Mouse (Mus musculus) testis, postnatal 10 days (tissue): ENCODE measurements around the gene Osbpl10.
A peak's percentile ranks its signal among the peaks of the same experiment; 100 is the strongest.

Experiments used
- DNase-seq: peaks from one replicate; pipeline ENCODE4 v3.0.0; 2021; ENCODE audit warnings: low spot score

Osbpl10 gene

DNA sequence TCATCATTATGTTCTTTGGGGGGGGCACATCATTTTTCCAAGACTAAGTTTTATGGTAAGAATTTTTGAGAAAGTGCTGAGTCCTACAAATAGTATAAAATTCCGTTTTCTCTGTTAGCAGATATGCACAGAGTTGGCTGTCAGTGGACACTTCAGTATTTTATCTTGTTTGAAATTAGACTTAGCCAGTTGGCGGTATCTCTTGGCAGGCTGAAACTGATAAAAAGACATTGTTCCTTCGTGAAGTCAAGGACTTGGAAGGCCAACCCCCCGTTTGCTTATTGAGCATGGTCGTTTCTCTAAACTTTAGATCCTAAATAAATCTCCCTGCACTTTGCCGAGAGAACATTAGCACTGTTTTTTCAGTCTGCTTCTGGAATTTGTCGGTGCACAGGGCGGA, 185.3 kb downstream of the Osbpl10 start:
- DNase-seq: no peak

DNA sequence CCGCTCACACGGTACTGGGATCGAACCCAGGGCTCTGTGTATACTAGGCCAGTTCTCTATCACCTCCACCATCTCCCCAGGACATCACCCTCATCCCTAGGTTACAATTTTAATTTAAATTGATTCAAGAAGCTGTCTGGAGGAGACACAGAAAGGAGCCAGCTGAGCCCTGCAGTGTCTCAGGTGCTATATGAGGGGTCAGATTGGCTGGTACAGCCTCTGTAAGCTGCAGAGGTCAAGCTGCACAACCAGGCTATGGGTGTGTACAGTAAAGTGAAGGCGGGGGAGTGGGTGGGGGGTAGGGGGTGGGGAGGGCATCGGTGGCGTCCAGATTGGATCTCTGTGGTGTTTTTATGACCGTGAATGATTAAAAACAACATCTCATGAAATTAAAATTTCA, 186.0 kb downstream of the Osbpl10 start:
- DNase-seq: no peak

DNA sequence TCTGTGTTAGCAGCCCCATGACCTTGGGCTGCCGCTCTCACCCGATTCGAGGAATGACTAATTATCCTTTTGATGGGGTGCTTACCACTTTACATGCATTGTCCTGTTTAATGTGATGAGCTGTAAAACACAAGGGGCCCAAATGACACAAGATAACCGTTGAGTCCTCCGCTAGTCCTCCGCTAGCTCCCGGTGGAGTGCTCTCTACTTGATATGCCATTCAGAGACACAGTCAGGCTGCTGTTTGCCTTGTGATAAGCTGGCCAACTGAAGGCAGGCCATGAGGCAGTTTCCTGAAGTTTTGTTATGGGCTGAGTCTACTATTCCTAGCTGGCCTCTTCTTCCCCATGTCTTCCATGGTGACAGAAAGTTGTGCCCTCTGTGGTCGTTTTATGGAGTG, 187.6 kb downstream of the Osbpl10 start:
- DNase-seq: no peak

DNA sequence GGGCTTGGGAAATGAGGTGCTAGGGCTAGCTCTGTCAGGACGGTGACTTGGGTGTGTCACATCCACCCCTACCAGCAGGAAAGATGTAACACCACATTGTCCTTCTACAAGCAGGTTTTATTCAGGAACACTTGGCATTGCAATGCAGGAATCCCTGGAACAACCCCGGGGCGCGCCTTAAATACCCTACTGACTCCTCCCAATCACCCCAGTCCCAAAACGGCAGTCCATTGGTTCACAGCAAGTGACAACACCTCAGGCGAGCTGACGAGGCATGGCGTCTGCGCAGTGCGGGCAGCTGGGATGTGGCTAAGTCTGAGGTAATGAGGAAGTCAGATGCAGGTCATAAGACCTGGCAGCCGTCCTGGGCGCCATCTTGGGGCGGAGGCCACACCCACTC, 191.2 kb downstream of the Osbpl10 start:
- no peak for DNase-seq

DNA sequence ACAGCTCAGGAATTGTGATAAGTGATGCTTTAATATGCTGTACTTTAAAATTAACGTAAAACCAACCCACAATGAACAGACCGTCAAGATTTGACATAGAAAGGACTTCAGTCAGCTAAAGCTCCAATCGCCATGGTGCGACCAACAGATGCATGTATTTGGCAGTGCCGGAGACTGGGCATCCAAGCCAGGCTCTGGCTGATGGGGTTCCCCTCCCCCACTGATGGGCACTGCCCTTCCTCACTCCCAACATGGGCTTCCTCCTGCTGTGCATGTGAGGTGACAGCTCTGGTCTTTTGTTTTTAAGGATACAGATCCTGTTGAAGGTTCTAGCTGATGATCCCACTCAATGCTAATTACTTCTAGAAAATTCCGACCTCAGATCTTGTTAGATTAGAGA, 193.7 kb downstream of the Osbpl10 start:
- DNase-seq: no peak

DNA sequence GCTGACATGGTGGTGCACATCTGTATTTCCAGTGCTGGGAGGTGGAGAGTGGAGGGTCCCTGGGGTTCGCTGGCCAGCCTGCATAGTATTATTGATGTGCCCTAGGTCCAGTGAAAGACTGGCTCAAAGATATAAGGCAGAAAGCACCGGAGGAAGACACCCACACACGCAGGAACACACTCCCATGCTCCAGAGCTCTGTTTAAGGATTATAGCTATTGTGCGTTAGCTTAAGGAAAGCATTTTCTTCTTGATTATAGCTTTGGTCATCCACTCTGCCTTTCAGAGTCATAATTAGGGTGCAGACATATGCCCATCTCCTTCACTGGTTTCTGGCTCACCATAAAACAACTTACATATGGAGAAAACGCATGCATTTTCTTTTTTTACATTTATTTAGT, 200.8 kb downstream of the Osbpl10 start:
- no peak for DNase-seq

DNA sequence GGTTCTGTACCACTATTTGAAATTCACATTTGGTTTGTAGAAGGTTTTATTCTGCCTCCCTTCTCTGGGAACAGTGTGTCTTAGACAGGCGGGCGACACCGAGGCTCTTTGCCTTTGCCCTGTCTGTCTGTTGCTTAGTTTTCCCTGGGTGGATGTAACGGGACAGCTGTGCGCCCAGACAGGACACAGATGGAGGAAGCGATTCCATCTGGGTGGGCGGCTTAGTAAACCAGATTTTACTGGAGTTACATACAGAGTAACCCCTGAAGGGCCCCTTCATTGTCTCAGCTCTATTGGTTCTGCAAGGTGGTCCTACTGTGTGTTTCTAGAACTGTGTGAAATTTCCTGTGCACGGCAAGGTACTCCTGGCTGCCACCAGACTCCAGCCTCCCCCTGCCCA, 201.6 kb downstream of the Osbpl10 start:
- DNase-seq: no peak

DNA sequence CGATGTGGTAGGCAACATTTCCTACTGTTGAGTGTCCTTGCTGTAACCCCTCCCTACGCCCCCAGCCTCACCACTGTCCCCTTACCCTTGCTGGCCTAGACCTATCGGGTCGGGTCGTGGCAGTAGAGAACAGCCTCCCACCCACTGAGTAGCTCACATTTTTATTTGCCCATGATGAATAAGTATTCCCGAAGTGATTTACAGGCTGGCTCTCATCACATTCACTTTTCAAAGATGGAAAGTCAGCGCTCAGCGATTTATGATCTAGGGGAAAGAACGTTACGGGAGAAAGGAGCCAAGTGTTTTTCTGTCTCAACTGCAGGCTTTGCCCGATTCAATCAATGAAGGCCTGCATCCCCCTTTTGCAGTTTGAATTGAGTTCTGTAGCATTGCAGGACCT, 208.0 kb downstream of the Osbpl10 start:
- no peak for DNase-seq

DNA sequence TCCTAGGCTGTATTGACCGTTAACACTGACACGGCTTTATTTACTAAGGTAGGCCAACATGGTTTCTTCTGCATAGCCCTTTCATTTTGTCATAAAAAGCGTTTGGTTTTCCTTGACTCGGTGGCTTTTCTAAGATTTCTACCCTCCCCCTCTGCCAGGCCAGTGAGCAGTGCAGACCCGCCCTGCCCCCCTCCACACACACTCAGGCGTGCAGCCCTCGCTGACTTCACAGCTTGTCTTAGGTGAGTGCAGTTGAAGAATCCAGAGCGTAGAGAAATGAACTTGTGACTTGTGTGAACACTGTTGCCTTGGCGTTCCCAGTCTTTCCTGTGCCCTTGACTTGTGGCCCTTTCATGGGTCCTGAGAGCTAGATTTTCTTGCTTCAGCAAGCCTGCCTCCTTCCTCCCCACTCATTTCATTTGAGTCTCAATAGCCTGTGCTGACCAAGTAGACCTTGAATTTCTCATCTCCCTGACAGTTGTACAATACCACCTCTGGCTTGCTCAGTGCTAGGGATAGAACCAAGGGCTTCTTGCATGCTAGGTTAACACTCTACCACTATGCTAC, 212.1 kb downstream of the Osbpl10 start:
- DNase-seq: no peak

DNA sequence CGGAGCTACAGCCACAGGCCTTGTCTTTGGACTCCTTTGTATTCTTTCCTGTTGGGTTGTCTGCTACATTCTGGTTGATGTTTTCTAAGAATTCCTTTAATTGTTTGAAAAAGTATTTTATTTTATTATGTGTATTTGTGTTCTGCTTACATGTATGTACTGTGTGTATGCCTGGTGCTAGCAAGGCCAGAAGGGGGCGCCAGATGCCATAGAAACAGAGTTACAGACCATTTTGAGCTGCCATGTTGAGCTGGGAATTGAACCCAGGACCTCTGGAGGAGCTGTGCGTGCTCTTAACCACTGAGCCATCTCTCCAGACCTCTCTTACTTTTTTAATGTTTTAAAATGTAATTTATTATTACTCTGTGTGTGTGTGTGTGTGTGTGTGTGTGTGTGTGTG, 214.5 kb downstream of the Osbpl10 start:
- no peak for DNase-seq

DNA sequence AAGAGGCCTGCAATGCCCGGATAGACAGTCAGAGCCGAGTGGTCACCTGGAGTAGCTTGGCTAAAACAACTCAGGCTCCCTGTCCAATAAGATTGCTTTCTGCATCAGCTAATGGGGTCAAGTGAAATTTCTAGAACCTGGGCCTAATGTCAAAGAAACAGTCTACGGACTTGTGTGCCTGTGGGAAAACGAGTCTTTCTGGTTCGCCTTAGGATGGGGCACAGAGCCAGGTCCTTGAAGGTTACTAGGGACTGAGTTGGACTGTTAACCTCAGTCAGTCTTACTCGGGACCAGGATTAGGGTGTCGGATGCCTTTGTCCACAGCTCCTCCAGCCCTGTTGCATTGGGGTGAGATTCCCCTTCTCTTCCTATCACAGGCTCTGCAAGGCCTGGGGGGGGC, 218.7 kb downstream of the Osbpl10 start:
- DNase-seq: no peak

DNA sequence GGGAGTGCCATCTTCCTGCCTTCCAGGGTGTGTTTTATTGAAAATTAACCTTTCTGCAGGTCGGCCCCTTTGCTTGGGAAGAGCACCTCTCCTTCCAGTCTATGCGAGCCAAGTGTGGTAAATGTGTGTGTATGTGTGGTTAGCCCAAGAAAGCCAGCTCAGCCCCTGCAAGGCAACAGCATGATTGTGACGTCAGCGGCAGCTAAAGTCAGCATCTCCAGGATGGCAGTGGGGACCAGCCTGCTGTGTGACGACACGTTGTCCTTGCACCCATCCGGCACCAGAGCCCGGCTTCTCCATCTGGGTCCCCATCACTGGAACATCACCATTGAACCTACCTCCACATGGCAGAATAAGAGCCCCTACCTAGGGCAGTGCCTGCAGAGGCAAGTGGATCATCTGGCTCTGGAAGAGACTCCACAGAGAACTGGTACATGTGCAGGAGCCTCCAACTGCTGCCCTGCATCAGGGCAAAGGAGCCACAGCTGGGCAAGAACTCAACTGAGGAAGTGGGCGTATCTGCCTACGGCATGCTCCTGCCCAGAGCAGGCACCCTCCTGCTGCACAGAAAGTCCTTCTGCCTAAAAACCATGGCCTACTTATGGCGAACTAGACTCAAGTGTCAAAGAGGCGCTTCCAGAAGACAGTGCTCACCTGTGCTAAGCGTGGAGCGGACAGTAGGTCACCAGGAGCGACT, 221.9 kb downstream of the Osbpl10 start:
- no peak for DNase-seq

DNA sequence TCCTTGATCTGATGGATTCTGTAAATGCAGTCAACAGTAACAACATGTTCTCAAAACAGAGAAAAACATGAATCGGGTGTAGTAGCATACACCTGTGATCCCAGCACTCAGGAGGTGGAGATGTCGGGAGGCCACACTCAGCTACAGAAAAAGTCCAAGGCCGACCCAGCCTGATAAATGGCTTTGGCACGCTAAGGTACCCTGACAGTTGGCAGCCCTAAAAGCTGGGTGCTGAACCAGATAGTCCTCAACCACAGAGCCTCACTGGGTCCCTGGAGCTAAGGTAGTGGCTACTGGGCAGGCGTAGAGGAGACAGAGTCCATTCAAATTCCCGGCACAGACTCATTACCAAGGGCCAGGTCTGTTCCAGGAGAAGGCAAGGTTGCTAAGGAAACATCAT, 222.9 kb downstream of the Osbpl10 start:
- no peak for DNase-seq

DNA sequence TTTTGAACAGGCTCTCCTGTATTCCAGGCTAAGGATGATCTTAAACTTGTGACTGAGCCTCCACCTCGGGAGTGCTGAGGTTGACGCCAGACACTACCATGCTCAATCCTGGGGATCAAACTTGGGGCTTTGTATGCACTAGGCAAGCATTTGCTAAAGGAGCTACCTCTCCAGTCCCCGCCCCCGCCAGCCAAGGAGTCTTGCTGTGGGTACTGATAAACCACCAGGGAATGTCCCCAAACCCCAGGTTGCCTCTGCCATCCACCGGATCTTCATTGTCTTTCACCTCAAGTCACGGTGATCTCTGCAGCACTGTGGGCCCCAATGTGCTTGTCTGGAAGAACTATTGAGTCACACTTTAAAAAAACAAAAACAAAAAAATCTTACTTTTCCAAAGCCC, 224.8 kb downstream of the Osbpl10 start:
- DNase-seq: no peak

DNA sequence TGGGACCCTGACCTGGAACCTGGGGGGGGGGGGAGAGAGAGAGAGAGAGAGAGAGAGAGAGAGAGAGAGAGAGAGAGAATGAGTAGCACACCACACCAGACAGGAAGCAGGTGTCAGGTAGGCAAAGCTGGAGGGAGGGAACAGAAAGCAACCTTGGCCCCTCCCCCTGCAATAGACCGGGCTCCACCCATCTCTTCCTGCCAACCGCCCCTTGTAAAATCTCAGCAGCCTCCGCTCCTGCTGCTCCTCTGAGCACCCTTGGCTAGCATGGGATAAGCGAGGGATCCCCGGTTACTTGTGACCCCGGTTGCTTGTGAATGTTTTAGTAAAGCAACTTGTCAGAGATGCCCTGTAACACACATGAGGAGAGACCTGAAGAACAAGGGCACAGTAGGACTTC, 227.1 kb downstream of the Osbpl10 start:
- no peak for DNase-seq

DNA sequence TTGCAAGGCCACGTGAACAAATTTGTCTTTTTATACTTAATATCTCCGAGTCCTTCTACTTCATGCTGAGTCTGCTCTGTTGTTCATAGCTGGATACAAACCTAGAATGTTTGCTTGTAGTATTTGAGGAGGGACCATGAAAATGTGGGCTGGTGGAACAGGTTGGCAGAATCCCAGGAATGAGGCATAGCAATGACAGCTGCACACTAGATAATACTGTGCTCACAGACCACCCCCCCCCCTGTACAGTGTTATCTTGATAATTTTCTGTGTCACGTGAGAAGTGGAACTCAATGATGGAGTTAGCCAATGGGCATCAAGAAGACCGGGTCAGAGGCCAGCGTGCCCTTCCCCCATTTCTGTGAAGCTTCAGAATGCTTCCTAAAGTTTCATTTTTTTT, 227.8 kb downstream of the Osbpl10 start:
- no peak for DNase-seq

DNA sequence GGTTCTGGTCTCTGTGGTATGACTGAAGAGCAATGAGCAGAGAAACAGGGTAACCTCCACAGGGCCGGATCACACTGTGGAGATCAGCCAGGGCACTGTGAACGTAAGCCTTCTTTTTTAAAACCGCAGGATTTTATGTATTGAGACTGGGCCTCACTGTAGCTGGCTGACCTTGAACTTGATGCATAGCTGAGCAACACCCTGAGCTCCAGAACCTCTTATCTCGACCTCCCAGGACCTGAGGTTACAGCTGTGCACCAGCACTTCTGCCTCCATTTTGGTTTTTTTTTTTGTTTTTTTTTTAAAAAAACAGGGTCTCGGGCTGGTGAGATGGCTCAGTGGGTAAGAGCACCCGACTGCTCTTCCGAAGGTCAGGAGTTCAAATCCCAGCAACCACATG, 231.4 kb downstream of the Osbpl10 start:
- DNase-seq: no peak

DNA sequence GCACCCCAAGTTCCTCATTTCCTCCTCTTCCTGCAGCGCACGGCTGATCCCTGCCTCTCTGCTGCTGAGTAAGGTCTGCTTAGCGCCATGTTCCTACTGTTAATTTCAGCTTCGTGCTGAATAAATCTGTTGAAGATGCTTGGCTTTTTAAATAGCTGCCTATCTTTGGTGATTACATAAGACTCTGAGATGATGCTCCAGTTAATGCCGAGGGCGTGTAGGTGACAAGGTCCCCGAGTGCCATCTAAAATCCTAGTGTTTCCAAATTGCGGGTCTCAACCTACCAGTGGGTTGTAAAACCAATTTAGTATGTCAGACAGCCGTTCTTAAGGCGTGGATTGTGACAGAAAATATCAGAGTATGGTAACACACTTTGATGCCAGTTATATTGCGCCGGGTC, 232.2 kb downstream of the Osbpl10 start:
- DNase-seq: no peak

DNA sequence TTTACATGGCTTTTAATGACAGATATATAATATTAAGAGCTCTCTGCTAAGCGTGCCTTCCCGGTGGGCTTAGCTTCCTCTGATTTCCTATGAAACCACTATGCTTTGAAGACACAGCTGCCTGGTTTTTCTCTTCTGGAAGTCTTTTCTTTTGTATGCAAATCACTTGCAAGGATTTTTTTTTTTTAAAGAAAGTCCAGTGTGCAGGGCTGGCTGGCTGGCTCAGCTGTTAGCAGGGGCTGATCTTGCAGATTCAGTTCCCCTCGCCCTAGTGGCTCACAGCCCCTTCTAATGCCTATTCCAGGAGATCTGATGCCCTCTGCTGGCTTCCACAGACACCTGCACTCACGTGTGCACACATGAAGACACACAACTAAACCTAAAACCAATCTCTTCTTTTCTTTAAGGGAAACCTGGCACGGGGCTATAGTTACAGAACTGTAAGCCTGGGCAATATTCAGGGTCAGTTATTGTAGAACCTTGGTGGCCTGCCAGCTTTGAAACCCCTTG, 235.4 kb downstream of the Osbpl10 start:
- no peak for DNase-seq

DNA sequence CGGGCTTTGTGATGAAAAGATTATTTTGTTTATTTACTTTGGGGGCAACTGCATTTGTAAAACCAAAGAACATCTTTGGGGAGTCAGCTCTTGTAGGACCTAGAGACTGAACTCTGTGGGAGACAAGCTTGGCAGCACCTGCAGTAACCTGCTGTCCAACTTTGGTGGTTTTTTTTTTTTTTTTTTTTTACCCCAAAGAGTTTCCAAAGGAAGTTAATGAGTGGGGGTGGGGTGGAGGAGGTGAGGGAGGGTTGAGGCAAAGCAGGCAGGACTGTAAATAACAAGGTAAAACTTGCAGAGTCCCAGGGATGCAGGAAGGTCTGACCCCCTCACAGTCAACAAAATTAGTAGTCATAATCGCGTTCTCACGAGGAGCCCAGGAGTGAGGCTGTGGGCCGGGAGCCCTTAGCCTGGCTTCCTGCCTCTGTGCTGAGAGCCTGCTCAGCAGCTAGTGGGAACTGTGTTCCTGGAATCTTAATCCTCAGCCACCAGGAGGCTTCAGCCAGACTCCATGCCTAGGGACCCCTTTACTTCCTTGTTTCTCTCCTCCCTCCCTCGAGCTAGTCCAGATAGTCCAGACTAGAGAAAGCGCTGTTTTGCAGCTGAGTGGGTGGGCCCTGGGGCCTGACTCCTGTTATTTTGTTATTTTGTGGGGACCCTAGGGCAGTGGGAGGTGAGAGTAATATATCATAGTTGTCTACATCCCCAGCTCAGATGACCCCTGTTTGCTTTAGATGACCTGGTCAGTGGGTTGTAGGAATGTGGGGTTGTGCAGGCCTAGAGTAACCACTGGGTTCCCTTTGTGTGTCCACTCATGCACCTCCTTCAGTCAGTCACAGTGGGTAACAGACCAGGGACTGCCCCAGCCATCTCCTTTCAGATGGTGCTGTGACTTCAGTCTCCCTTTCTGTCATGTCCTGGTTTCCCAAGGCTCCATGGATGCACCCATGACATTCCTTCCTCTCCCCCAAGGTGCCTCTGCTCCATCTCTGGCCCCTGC, 236.5 kb downstream of the Osbpl10 start:
- DNase-seq: no peak

DNA sequence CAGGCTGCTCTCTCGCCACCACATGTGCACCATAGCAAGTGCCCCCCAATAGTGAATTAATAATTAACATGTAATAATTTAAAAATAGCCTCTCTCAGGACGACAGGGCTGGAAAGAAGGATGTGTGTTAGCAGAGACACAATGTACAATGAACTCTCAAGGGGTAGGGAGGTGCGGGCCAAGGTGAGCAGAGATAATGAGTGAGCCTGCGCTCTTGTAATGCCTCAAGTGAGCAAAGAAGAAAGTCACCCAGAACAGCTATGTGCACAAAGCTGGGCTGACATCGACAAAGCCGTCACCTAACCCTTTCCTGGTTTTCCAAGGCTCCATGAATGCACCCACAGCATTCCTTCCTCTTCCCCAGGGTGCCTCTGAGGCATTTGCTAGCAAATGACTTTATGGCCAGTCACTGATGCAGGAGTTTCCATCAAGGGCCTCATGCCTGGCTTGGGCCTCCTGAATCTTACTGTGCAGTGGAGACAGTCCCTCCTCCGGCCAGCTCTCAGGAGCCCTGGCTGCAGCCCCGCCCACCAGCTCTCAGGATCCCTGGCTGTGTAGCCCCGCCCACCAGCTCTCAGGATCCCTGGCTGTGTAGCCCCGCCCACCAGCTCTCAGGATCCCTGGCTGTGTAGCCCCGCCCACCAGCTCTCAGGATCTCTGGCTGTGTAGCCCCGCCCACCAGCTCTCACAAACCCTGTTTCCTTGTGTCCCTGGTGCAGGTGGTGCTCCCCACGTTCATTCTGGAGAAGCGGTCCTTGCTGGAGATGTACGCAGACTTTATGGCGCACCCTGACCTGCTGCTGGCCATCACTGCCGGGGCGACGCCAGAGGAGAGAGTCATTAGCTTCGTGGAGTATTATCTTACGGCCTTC, 237.7 kb downstream of the Osbpl10 start:
- peak; percentile 65 for DNase-seq

DNA sequence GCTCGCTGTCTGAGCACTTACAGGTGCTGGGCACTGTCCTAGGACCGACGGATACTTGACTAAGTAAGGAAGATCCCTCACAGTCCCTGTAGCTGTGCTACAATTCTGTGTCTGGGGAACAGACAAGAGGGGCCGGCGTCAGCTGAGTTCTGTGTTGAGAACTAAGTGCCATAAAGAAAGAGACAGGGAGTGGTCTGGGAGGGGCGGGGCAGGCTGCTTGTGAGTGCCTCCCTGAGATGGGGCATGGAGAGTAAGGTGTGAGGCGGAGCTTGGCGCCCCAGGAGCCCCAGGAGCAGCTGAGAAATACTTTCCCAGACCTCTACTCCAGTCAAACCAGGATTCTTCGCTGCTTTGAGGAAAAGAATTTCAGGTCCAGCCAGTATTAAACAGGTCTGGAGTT, 239.6 kb downstream of the Osbpl10 start:
- DNase-seq: no peak
